Mouse (Mus musculus): ENCODE measurements around the gene B3gnt2. TPM values are rescaled to one million over a fixed set of nuclear protein-coding genes. Genes with fewer than 3 reads are reported as not detected.

Gene B3gnt2
- polyA plus RNA-seq, 1 experiment, result 13.1 TPM

DNA sequence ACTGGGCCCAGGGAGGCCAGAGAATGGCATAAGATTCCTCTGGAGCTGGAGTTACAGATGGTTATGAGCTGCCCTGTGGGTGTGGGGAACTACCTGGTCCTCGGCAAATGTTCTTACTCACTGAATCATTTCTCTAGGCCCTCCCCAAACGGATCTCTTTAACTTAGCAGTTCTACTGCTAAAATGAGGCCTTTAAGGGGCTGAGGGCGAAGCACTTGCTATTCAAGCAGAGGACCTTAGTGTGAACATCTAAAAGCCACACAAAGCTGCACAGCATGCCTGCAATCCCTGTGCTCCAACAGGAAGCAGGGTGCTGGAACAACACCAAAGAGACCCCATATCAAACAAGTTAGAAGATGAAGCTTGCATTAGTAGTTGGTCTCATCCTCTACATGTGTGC is 21.3 kb downstream of the B3gnt2 start:
- Histone ChIP-seq H3K27me3 (ENCODE audit: control insufficient read depth, insufficient read depth, insufficient read length) (no peaks in the 10 kb centered on the region), H3K36me3 (ENCODE audit: control insufficient read depth, insufficient read depth) (peaks cover 3% of the 10 kb centered on the region), H3K4me2 (ENCODE audit: low read depth) (no peak overlapping the region), H3ac (ENCODE audit: control insufficient read depth, insufficient read length) (no peak overlapping the region), H3K79me2 (ENCODE audit: control insufficient read depth, insufficient read depth) (peaks cover 31% of the 10 kb centered on the region), H3K4me3 (no peak overlapping the region)
- no peak for TF ChIP-seq SRF (IDR thresholded peaks at IDR 0.05; ENCODE audit: control insufficient read depth, insufficient read length, low read depth)
- no peak for TF ChIP-seq REST (IDR thresholded peaks at IDR 0.05; ENCODE audit: insufficient read depth, insufficient read length)

DNA sequence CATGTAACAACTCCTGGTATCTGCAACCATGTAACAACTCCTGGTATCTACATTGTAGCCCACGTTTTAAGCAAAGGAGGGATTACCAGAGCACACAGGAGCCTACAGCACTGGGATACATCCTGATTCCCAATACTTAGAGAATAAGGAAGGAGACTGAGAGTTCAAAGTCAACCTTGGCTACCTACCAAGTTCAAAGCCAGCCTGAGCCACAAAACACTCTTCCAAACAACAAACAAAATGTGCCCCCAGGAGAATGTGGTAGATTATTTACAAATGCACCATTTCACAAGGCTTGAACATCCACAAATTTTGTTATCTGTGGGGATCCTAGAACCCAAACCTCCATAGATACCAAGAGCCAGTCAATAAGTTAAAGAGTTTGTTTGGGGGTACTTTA is 22.4 kb downstream of the B3gnt2 start:
- peaks cover 20% of the 10 kb centered on the region for H3K79me2 ChIP-seq (ENCODE audit: control insufficient read depth, insufficient read depth)
- peaks cover 3% of the 10 kb centered on the region for H3K36me3 ChIP-seq (ENCODE audit: control insufficient read depth, insufficient read depth)
- no peaks in the 10 kb centered on the region for H3K27me3 ChIP-seq (ENCODE audit: control insufficient read depth, insufficient read depth, insufficient read length)
- no peak overlapping the region for H3K4me2 ChIP-seq (ENCODE audit: low read depth)
- no peak overlapping the region for H3K4me3 ChIP-seq
- TF ChIP-seq POLR2AphosphoS2 (IDR thresholded peaks at IDR 0.05; ENCODE audit: insufficient read length, low read depth), result no peak
- no peak for TF ChIP-seq SRF (IDR thresholded peaks at IDR 0.05; ENCODE audit: control insufficient read depth, insufficient read length, low read depth)
- no peak for TF ChIP-seq MYOD1 (IDR thresholded peaks at IDR 0.05; ENCODE audit: control insufficient read depth in 1 of 3, insufficient read length in 2 of 3, low read depth in 2 of 3)
- TF ChIP-seq MAX (IDR thresholded peaks at IDR 0.05; ENCODE audit: low read depth), result no peak
- no peak for TF ChIP-seq USF1 (IDR thresholded peaks at IDR 0.05; ENCODE audit: low read depth)
- no peak for TF ChIP-seq POLR2A (IDR thresholded peaks at IDR 0.05; ENCODE audit: insufficient read length, low read depth)
- no peak for TF ChIP-seq TCF12 (IDR thresholded peaks at IDR 0.05; ENCODE audit: insufficient read depth, poor library complexity, severe bottlenecking)
- TF ChIP-seq TCF3 (IDR thresholded peaks at IDR 0.05; ENCODE audit: insufficient read length, low read depth), result no peak
- no peak for TF ChIP-seq E2F4 (IDR thresholded peaks at IDR 0.05; ENCODE audit: insufficient read depth)
- no peak for TF ChIP-seq MYOG (IDR thresholded peaks at IDR 0.05; ENCODE audit: control insufficient read depth in 1 of 3, insufficient read depth in 1 of 3, insufficient read length in 2 of 3, low read depth in 2 of 3)
- H3ac ChIP-seq (ENCODE audit: control insufficient read depth, insufficient read length), result no peak overlapping the region

DNA sequence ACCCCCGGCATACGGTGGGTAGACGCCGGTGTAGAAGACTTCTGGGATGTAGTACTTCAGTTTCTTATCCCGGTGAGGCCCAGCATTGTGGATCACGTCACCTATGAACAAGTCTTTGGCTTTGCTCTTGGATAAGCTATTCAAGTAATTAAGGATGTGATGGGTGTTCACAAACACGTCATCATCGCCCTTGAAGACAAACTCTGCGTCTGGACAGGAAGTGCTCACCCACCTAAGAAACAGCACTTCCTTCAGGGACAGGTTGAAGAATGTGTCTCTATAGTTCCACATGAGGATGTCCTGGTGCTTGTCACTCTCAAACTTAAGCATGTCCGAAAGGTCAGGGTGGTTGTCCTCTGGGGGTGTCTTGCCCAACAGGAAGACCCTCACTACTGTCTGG is 24.5 kb downstream of the B3gnt2 start:
- Histone ChIP-seq H3K4me2 (ENCODE audit: low read depth) (no peak overlapping the region), H3ac (ENCODE audit: control insufficient read depth, insufficient read length) (no peak overlapping the region), H3K27me3 (ENCODE audit: control insufficient read depth, insufficient read depth, insufficient read length) (no peaks in the 10 kb centered on the region), H3K36me3 (ENCODE audit: control insufficient read depth, insufficient read depth) (peaks cover 3% of the 10 kb centered on the region), H3K4me3 (no peak overlapping the region), H3K79me2 (ENCODE audit: control insufficient read depth, insufficient read depth) (peaks cover 9% of the 10 kb centered on the region)
- no peak for TF ChIP-seq SRF (IDR thresholded peaks at IDR 0.05; ENCODE audit: control insufficient read depth, insufficient read length, low read depth)
- no peak for TF ChIP-seq POLR2AphosphoS2 (IDR thresholded peaks at IDR 0.05; ENCODE audit: insufficient read length, low read depth)
- no peak for TF ChIP-seq E2F4 (IDR thresholded peaks at IDR 0.05; ENCODE audit: insufficient read depth)
- TF ChIP-seq MYOD1 (IDR thresholded peaks at IDR 0.05; ENCODE audit: control insufficient read depth in 1 of 3, insufficient read length in 2 of 3, low read depth in 2 of 3), result no peak
- TF ChIP-seq USF1 (IDR thresholded peaks at IDR 0.05; ENCODE audit: low read depth), result no peak
- no peak for TF ChIP-seq CEBPB (IDR thresholded peaks at IDR 0.05; ENCODE audit: insufficient read depth, poor library complexity, severe bottlenecking)
- TF ChIP-seq POLR2A (IDR thresholded peaks at IDR 0.05; ENCODE audit: insufficient read length, low read depth), result no peak
- no peak for TF ChIP-seq REST (IDR thresholded peaks at IDR 0.05; ENCODE audit: insufficient read depth, insufficient read length)

DNA sequence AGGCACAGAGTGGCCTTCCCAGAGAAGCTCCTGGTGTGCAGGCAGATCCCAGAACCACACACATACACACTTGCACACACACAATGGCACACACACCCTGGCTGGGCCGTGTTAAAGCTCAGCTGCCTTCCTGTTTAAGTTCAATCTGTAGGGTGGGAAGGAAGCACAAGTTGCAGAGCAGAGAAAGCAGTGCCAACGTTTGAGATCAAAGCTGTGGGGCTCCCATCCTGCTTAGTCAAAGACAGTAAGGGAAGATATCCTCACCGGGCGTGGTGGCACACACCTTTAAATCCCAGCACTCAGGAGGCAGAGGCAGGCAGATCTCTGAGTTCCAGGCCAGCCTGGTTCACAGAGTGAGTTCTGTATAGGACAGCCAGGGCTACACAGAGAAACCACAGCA is 28.2 kb downstream of the B3gnt2 start:
- H3K4me2 ChIP-seq (ENCODE audit: low read depth), result no peak overlapping the region
- H3ac ChIP-seq (ENCODE audit: control insufficient read depth, insufficient read length), result no peak overlapping the region
- no peak overlapping the region for H3K4me3 ChIP-seq
- TF ChIP-seq MYOG (IDR thresholded peaks at IDR 0.05; ENCODE audit: control insufficient read depth in 1 of 3, insufficient read depth in 1 of 3, insufficient read length in 2 of 3, low read depth in 2 of 3) (no peak), TCF3 (IDR thresholded peaks at IDR 0.05; ENCODE audit: insufficient read length, low read depth) (no peak), REST (IDR thresholded peaks at IDR 0.05; ENCODE audit: insufficient read depth, insufficient read length) (no peak), POLR2AphosphoS2 (IDR thresholded peaks at IDR 0.05; ENCODE audit: insufficient read length, low read depth) (no peak), E2F4 (IDR thresholded peaks at IDR 0.05; ENCODE audit: insufficient read depth) (no peak)
- H3K36me3 ChIP-seq (ENCODE audit: control insufficient read depth, insufficient read depth), result peaks cover 3% of the 10 kb centered on the region
- no peaks in the 10 kb centered on the region for H3K27me3 ChIP-seq (ENCODE audit: control insufficient read depth, insufficient read depth, insufficient read length)
- H3K79me2 ChIP-seq (ENCODE audit: control insufficient read depth, insufficient read depth), result no peaks in the 10 kb centered on the region

DNA sequence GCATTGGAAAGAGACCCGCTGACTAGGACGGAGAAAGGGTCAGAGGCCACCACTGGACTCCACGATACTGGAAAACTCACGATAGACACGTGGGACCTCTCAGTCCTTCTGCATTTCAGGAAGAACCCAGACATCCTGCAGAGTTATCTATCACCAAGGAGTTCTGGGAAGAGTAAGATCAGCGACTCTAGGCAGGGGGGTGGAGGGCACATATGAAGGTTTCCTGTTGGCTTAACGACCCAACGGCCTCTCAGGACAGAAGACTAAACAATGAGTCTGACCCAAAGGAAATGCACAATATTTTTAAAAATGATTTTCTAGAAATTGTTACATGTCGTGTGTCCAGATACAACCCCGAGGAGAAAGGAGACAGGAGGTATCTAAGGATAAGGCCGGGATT is 28.8 kb downstream of the B3gnt2 start:
- no peaks in the 10 kb centered on the region for H3K79me2 ChIP-seq (ENCODE audit: control insufficient read depth, insufficient read depth)
- peaks cover 3% of the 10 kb centered on the region for H3K36me3 ChIP-seq (ENCODE audit: control insufficient read depth, insufficient read depth)
- H3K27me3 ChIP-seq (ENCODE audit: control insufficient read depth, insufficient read depth, insufficient read length), result no peaks in the 10 kb centered on the region
- TF ChIP-seq MYOD1 (IDR thresholded peaks at IDR 0.05; ENCODE audit: control insufficient read depth in 1 of 3, insufficient read length in 2 of 3, low read depth in 2 of 3) (no peak), E2F4 (IDR thresholded peaks at IDR 0.05; ENCODE audit: insufficient read depth) (no peak), POLR2A (IDR thresholded peaks at IDR 0.05; ENCODE audit: insufficient read length, low read depth) (no peak), REST (IDR thresholded peaks at IDR 0.05; ENCODE audit: insufficient read depth, insufficient read length) (no peak), MYOG (IDR thresholded peaks at IDR 0.05; ENCODE audit: control insufficient read depth in 1 of 3, insufficient read depth in 1 of 3, insufficient read length in 2 of 3, low read depth in 2 of 3) (no peak), MAX (IDR thresholded peaks at IDR 0.05; ENCODE audit: low read depth) (no peak), USF1 (IDR thresholded peaks at IDR 0.05; ENCODE audit: low read depth) (no peak), TCF3 (IDR thresholded peaks at IDR 0.05; ENCODE audit: insufficient read length, low read depth) (no peak)
- no peak overlapping the region for H3K4me3 ChIP-seq
- H3ac ChIP-seq (ENCODE audit: control insufficient read depth, insufficient read length), result no peak overlapping the region
- H3K4me2 ChIP-seq (ENCODE audit: low read depth), result no peak overlapping the region

All from myocyte (in vitro differentiated cells).